Mouse (Mus musculus) liver, postnatal 0 days (tissue): ENCODE data around the gene Slc30a6. TPM values are rescaled to one million over a fixed set of nuclear protein-coding genes. Genes with fewer than 3 reads are reported as not detected.
"Not testable (repeated sequence)": the region's sequence is repeated elsewhere in the genome, so short reads cannot be mapped to it uniquely, and the experiment has no call there.

ENCODE experiments used
- ATAC-seq: fragments of 200-750 bp; cut with Nextera tagmentation; 2 replicates; pipeline ENCODE4 v1.8.0; 2017; ENCODE audit warnings: mild to moderate bottlenecking, moderate library complexity
- DNase-seq: peaks from one replicate; pipeline ENCODE4 v3.0.0-alpha.2; 2016
- H3K27ac ChIP-seq: fragments of 300-500 bp; sonication (generic); 2 replicates; pipeline ENCODE4 v1.5.1; 2014; ENCODE audit warnings: antibody characterized with exemption, moderate library complexity, mild to moderate bottlenecking, low read depth
- H3K27me3 ChIP-seq: fragments of 300-500 bp; sonication (generic); 2 replicates; pipeline ENCODE4 v1.6.1; 2014; ENCODE audit warnings: low read length, control low read depth, mixed read lengths; ENCODE audit not compliant: insufficient read depth
- H3K36me3 ChIP-seq: fragments of 300-500 bp; sonication (generic); replicated peaks from 2 replicates; pipeline ENCODE4 v1.6.1; 2014; ENCODE audit warnings: mild to moderate bottlenecking, control low read depth, low read length, moderate library complexity, mixed read lengths; ENCODE audit not compliant: insufficient read depth
- H3K4me1 ChIP-seq: fragments of 300-500 bp; sonication (generic); 2 replicates; pipeline ENCODE4 v1.6.1; 2014; ENCODE audit warnings: antibody characterized with exemption, mild to moderate bottlenecking, control low read depth; ENCODE audit not compliant: insufficient read depth
- H3K4me2 ChIP-seq: fragments of 300-500 bp; sonication (generic); 2 replicates; pipeline ENCODE4 v1.6.1; 2014; ENCODE audit warnings: low read depth, mild to moderate bottlenecking, low read length, moderate library complexity, mixed read lengths
- H3K4me3 ChIP-seq: fragments of 300-500 bp; sonication (generic); 2 replicates; pipeline ENCODE4 v1.5.1; 2014; ENCODE audit warnings: low read depth, low read length
- H3K9ac ChIP-seq: fragments of 300-500 bp; sonication (generic); replicated peaks from 2 replicates; pipeline ENCODE4 v1.6.1; 2014; ENCODE audit warnings: mild to moderate bottlenecking, moderate library complexity
- H3K9me3 ChIP-seq: fragments of 300-500 bp; sonication (generic); 2 replicates; pipeline ENCODE4 v1.6.1; 2016; ENCODE audit warnings: mild to moderate bottlenecking, control low read depth, low read length, mixed read lengths
- CTCF ChIP-seq: sonication (generic); IDR thresholded peaks from 2 replicates; pipeline ENCODE4 v1.5.1; 2016; ENCODE audit warnings: antibody characterized with exemption, low read depth
- EP300 ChIP-seq: IDR thresholded peaks from 2 replicates; pipeline ENCODE4 v1.6.1; 2016; ENCODE audit warnings: antibody characterized with exemption, low read depth, mild to moderate bottlenecking
- WGBS: fragments of 180-500 bp; shearing (Covaris S2); extraction: QIAGEN DNeasy Blood & Tissue Kit; methylation state at CpG from one replicate; pipeline ENCODE4 v1.1.7; 2014; ENCODE audit not compliant: insufficient replicate concordance; 5-methylcytosine and 5-hydroxymethylcytosine counted together
- polyA plus RNA-seq: library from polyadenylated mRNA; unstranded; fragments of >200 nt; fragmentation: Nextera tagmentation; extraction: Ambion mirVana; gene quantifications from 2 replicates; pipeline ENCODE4 v1.2.1, GENCODE M21; 2015

The Slc30a6 gene
- polyA plus RNA-seq, 1 experiment from 2014 or later: 16.9 TPM

GRCm38 (mm10) chr17:74457972-74458677, 62.7 kb downstream of the Slc30a6 start:
- Histone ChIP-seq H3K9ac (no peak overlapping the region), H3K4me1 (0 out of 2 replicates have a peak, but pooled peaks cover 4% of the 10 kb centered on the region), H3K27me3 (no peaks in the 10 kb centered on the region), H3K27ac (peak overlapping the region; percentile 64), H3K9me3 (no peaks in the 10 kb centered on the region), H3K4me2 (peak overlapping the region; percentile 42; the same call in 1 of the 2 replicates), H3K36me3 (no peaks in the 10 kb centered on the region), H3K4me3 (peak overlapping the region; percentile 31)
- TF ChIP-seq CTCF (no peak), EP300 (no peak)
- DNase-seq (no peak), ATAC-seq (no peak)
- 58% methylated on average over 10 of the region's 10 CpGs for WGBS

DNA sequence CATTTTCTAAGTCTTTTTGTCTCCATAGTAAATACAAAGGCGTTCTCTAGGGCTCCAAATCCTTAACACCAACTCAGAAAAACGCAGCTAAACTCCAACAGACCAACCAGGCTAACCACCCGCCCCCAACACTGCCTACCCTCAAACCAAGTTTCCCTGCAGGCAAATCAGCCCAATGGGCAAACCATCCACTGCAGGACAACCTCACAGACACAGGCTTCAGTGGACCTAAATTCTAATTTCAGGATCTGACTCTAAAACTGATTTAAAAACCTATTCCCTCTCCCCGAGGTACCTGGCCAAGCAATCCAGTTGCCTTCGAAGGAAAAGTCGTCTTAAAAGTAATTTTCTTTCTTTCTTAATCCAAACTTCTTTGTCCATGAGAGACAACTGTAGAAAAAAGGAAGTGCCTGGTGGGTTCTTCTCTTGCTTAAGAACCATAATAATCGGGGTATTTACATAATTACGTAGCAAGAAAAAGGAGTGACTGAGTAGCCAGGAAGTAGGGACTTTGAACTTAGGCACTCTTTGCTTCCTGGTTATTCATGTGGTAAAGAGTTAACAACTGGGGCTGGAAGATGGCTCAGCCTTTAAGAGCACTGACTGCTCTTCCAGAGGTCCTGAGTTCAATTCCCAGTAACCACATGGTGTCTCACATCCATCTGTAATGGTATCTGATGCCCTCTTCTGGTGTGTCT, 63.5 kb downstream of the Slc30a6 start, which contains the start of gene Nlrc4:
TSS of gene Nlrc4 (minus strand) at position 432 of the 698 bp plus-strand sequence.
- peak within 1 kb of the TSS; percentile 31 for H3K4me3 ChIP-seq
- ATAC-seq: no peak
- TF ChIP-seq EP300: no peak
- TF ChIP-seq CTCF: no peak
- H3K27ac ChIP-seq: peak within 1 kb of the TSS; percentile 64
- no peak for DNase-seq
- H3K9me3 ChIP-seq: no peaks in the 10 kb centered on the region
- 42% methylated on average over 8 of the region's 8 CpGs for WGBS
- H3K4me1 ChIP-seq: 0 out of 2 replicates have a peak, but pooled peaks cover 4% of the 10 kb centered on the region
- H3K4me2 ChIP-seq: peak within 1 kb of the TSS; percentile 42; the same call in 1 of the 2 replicates
- H3K27me3 ChIP-seq: no peaks in the 10 kb centered on the region
- no peaks in the 10 kb centered on the region for H3K36me3 ChIP-seq
- H3K9ac ChIP-seq: no peak within 1 kb of the TSS

GRCm38 (mm10) chr17:74463510-74463909, 68.1 kb downstream of the Slc30a6 start:
- Histone ChIP-seq H3K9me3 (no peaks in the 10 kb centered on the region), H3K36me3 (no peaks in the 10 kb centered on the region), H3K27me3 (no peaks in the 10 kb centered on the region), H3K9ac (no peak overlapping the region), H3K4me1 (no peaks in the 10 kb centered on the region), H3K4me3 (no peak overlapping the region), H3K27ac (no peak overlapping the region), H3K4me2 (no peak overlapping the region)
- TF ChIP-seq CTCF (no peak), EP300 (no peak)
- no peak for DNase-seq
- no peak for ATAC-seq

DNA sequence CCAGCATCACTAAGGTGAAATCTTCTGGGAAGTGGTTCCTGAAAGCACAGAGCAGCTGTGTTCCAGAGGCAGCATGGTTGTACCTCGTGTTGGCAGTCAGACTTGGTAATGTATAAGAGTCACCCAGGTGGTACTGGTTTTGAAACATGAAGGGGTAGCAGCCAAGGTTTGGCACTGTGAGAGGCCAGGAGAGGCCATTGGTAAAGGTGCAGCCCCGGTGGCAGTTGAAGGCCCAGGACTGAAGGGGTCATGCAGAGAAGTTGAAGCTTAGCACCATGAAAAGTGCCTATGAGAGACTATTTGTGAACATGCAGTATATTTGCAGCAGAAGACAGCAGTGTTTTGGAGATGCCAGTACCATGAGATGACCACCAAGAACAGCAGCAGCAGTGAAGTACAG, 72.6 kb downstream of the Slc30a6 start:
- not testable (repeated sequence) for H3K9ac ChIP-seq, H3K9me3 ChIP-seq, H3K4me2 ChIP-seq, DNase-seq, ATAC-seq, H3K27me3 ChIP-seq, H3K36me3 ChIP-seq, H3K4me1 ChIP-seq, H3K4me3 ChIP-seq, H3K27ac ChIP-seq
- WGBS: 72% methylated on average over 2 of the region's 2 CpGs

DNA sequence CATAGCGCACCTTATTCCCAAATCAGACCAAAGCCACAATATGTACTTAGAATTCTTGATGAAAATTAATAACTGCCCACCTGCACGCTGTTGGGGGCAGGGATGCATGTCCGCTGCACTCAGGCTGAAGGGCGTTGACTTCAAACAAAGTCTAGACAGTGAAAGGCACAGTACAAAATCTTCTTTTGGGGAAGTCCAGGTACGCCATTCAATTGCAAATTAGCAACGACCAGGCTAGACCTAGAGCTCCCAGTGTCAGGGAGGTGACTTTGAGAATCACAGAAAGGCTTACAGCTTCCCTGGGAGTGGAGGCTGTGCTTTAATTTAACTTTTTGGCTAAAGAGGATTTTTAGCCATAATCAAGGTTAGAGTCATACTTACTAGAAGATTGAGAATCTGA, 74.7 kb downstream of the Slc30a6 start:
- DNase-seq, H3K4me1 ChIP-seq, H3K4me2 ChIP-seq, H3K9ac ChIP-seq, H3K36me3 ChIP-seq, H3K9me3 ChIP-seq, ATAC-seq, H3K4me3 ChIP-seq, H3K27me3 ChIP-seq, H3K27ac ChIP-seq: not testable (repeated sequence)
- WGBS: 73% methylated on average over 6 of the region's 6 CpGs

Other genes with a start within 250 kb of the Slc30a6 start
- gene Memo1, start 100.1 kb upstream of the Slc30a6 start, polyA plus RNA-seq: 66.5 and 67.9 TPM in 2 replicates
- 95.1 and 96.3 TPM in 2 replicates for gene Dpy30, start 71.7 kb upstream of the Slc30a6 start, polyA plus RNA-seq
- 5.8 and 5.9 TPM in 2 replicates for gene Spast, start 56.6 kb upstream of the Slc30a6 start, polyA plus RNA-seq
- 0.50 and 0.53 TPM in 2 replicates for gene Nlrc4, start 63.5 kb downstream of the Slc30a6 start, polyA plus RNA-seq
- gene Yipf4, start 93.9 kb downstream of the Slc30a6 start, polyA plus RNA-seq: 59.5 and 67.1 TPM in 2 replicates
- 31.2 and 40.6 TPM in 2 replicates for gene Birc6, start 132.7 kb downstream of the Slc30a6 start, polyA plus RNA-seq